Mouse (Mus musculus): Measurements from ENCODE around the gene Ssbp3. TPM values are rescaled to one million over a fixed set of nuclear protein-coding genes. Genes with fewer than 3 reads are reported as not detected.

The Ssbp3 gene
- total RNA-seq, 2 experiments from 2014 or later, result 109 to 115 TPM

Other genes starting within 250 kb of the Ssbp3 start
- 10 to 100 TPM; 41.2 to 43.7 TPM for gene Ttc4, start 231.8 kb upstream of the Ssbp3 start, total RNA-seq (2021)
- gene Mroh7, start 179.8 kb upstream of the Ssbp3 start, total RNA-seq (2021), result 1 to 10 TPM; 2.1 to 2.2 TPM
- gene Fam151a, start 176.8 kb upstream of the Ssbp3 start, total RNA-seq (2021), result not detected
- gene Acot11, start 105.7 kb upstream of the Ssbp3 start, total RNA-seq (2021), result 10 to 100 TPM; 30.5 to 34.1 TPM
- 10 to 100 TPM; 64.9 to 67.0 TPM for gene Mrpl37, start 156.2 kb downstream of the Ssbp3 start, total RNA-seq (2021)
- gene Cyb5rl, start 156.3 kb downstream of the Ssbp3 start, total RNA-seq (2021), result 1 to 10 TPM; 4.6 to 7.7 TPM
- gene Cdcp2, start 186.2 kb downstream of the Ssbp3 start, total RNA-seq (2021), result not detected

Data from left cerebral cortex, postnatal 14 days (tissue).